Mouse (Mus musculus): Measurements from ENCODE around the gene Upp2.

- no peak for TF ChIP-seq EP300 (IDR thresholded peaks at IDR 0.05; ENCODE audit: low read depth)
- no peak for TF ChIP-seq CTCF (IDR thresholded peaks at IDR 0.05; ENCODE audit: low read depth)
Observed at GRCm38 (mm10) chr2:58710234-58710633, 143.1 kb downstream of the Upp2 start.

All from liver, postnatal 0 days (tissue).